Mouse (Mus musculus) cerebellum, adult 2 months (tissue): ENCODE measurements at regions not wholly inside any gene's neighbourhood (a gene's known extent, or its start where the extent isn't known, plus 50 kb on each side); places are given as distances from the start of the nearest gene placed in this dataset.

Experiments
- CTCF ChIP-seq: fragments of 200-500 bp; IDR thresholded peaks from 2 replicates; pipeline ENCODE4 v1.5.1; 2011; ENCODE audit warnings: low read depth, mild to moderate bottlenecking, control low read depth, low read length, moderate library complexity, borderline replicate concordance; ENCODE audit not compliant: insufficient read depth
- POLR2A ChIP-seq: fragments of 200-500 bp; IDR thresholded peaks from 2 replicates; pipeline ENCODE4 v1.6.1; 2011; ENCODE audit warnings: low read length, control low read depth, borderline replicate concordance; ENCODE audit not compliant: insufficient read depth

GRCm38 (mm10) chr10:99356883-99357282 lies 93.9 kb downstream of the Dusp6 start:
- no peak for TF ChIP-seq CTCF
- TF ChIP-seq POLR2A, result no peak
